Mouse (Mus musculus): ENCODE measurements around the gene Tm9sf4. TPM values are rescaled to one million over a fixed set of nuclear protein-coding genes. Genes with fewer than 3 reads are reported as not detected.

The Tm9sf4 gene
- total RNA-seq, 2 experiments from 2014 or later = 96.8 to 101 TPM

DNA sequence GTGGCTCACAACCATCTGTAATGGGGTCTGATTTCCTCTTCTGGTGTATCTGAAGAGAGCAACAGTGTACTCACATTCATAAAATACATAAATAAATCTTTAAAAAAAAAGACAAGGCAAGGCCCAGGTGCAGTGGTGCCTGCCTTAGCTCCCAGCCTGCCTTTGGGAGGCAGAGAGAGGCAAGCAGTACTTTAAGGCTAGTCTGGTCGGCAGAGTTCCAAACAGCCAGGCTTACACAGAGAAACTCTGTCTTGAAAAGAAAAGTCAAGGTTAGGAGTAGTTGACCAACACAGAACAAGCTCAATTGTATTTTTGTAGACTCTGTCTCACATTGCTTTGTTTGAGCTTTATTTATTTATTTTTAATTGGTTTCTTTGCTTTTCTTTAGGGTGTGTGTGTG is 41.7 kb downstream of the Tm9sf4 start:
- no peak for TF ChIP-seq CTCF (conservative IDR thresholded peaks at IDR 0.05)
- Histone ChIP-seq H3K4me3 (no peak overlapping the region), H3K27ac (no peak overlapping the region)
- DNase-seq (ENCODE audit: low spot score in 2 of 2) = no peak

- H3K27ac ChIP-seq = no peak overlapping the region
- no peak overlapping the region for H3K4me3 ChIP-seq
- TF ChIP-seq CTCF (conservative IDR thresholded peaks at IDR 0.05) = no peak
- no peak for DNase-seq (ENCODE audit: low spot score in 2 of 2)
Measured at GRCm38 (mm10) chr2:153208149-153208548, 47.0 kb downstream of the Tm9sf4 start.

DNA sequence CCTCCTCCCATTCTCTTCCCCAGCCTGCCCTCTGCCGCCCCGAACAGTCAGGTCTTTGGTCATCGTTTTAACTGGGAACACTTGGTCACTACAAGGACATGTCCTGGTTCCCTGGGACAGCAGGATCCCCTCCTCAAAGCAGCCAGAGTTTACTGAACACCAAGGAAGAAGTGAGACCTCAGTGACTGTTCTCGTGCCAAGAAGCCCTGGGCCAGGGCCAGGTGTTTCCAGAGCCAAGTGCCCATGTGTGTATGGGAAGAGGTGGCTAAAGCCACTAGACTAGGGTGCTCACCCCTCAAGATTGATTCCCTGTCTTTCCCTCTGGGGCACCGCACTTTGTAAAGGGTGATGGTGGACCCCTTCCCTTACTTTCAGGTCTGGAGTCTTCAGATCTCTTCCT is 48.2 kb downstream of the Tm9sf4 start:
- Histone ChIP-seq H3K4me3 (no peak overlapping the region), H3K27ac (no peak overlapping the region)
- no peak for TF ChIP-seq CTCF (conservative IDR thresholded peaks at IDR 0.05)
- DNase-seq (ENCODE audit: low spot score in 2 of 2) = no peak

GRCm38 (mm10) chr2:153211451-153211850 is 50.3 kb downstream of the Tm9sf4 start:
- DNase-seq (ENCODE audit: low spot score in 2 of 2) = no peak
- H3K4me3 ChIP-seq = no peak overlapping the region
- no peak overlapping the region for H3K27ac ChIP-seq
- no peak for TF ChIP-seq CTCF (conservative IDR thresholded peaks at IDR 0.05)

DNA sequence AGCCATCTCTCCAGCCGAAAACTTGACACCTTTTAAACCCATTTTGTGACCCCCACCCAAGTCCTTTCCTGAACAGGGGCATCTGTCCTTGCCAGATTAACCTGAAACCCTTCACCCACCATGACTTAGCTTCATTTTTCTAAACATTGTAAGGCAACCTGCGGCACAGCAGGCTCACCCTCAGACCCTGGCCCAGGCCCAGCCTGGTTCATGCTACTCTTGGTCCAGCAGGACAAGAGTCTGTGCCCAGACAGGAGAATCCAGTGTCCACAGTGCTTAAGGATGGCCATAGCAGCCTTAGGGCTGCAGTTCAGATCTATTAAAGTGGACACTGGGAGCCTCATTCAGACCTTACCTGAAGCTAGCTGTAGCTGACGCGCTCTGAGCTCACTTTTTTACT is 52.2 kb downstream of the Tm9sf4 start:
- DNase-seq (ENCODE audit: low spot score in 2 of 2) = no peak
- Histone ChIP-seq H3K27ac (no peak overlapping the region), H3K4me3 (no peak overlapping the region)
- no peak for TF ChIP-seq CTCF (conservative IDR thresholded peaks at IDR 0.05)

DNA sequence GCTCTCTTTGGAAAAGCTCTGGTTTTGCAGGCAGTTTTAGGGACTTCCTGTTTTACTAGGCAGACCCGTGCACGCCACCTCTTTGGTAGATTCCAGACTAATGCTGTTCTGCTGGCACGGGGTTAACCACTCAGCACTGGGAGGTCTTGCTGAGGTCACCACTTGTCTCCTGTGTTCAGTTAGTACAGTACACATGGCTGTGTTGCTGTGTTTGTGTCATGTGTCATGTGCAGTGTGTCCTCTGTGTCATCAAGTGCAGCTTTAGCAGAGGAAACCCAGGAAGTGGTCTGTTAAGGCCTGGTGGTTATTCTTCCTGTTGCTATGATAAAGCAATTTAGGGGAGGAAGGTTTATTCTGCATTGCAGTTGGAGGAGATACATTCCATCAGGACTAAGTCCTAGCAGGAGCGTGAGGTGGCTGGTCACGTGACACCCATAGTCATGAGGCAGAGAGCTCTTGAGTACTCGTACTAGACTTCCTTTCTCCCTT is 53.7 kb downstream of the Tm9sf4 start:
- no peak for TF ChIP-seq CTCF (conservative IDR thresholded peaks at IDR 0.05)
- no peak for DNase-seq (ENCODE audit: low spot score in 2 of 2)
- Histone ChIP-seq H3K4me3 (no peak overlapping the region), H3K27ac (no peak overlapping the region)

- Histone ChIP-seq H3K4me3 (no peak overlapping the region), H3K27ac (no peak overlapping the region)
- no peak for DNase-seq (ENCODE audit: low spot score in 2 of 2)
- no peak for TF ChIP-seq CTCF (conservative IDR thresholded peaks at IDR 0.05)
Measured at GRCm38 (mm10) chr2:153215421-153215820, 54.3 kb downstream of the Tm9sf4 start.

- no peak for TF ChIP-seq CTCF (conservative IDR thresholded peaks at IDR 0.05)
- no peak overlapping the region for H3K27ac ChIP-seq
- H3K4me3 ChIP-seq = no peak overlapping the region
- no peak for DNase-seq (ENCODE audit: low spot score in 2 of 2)
Measured at GRCm38 (mm10) chr2:153217826-153218340, 56.8 kb downstream of the Tm9sf4 start.

GRCm38 (mm10) chr2:153218516-153218915 is 57.4 kb downstream of the Tm9sf4 start:
- DNase-seq (ENCODE audit: low spot score in 2 of 2) = no peak
- Histone ChIP-seq H3K4me3 (no peak overlapping the region), H3K27ac (no peak overlapping the region)
- no peak for TF ChIP-seq CTCF (conservative IDR thresholded peaks at IDR 0.05)

DNA sequence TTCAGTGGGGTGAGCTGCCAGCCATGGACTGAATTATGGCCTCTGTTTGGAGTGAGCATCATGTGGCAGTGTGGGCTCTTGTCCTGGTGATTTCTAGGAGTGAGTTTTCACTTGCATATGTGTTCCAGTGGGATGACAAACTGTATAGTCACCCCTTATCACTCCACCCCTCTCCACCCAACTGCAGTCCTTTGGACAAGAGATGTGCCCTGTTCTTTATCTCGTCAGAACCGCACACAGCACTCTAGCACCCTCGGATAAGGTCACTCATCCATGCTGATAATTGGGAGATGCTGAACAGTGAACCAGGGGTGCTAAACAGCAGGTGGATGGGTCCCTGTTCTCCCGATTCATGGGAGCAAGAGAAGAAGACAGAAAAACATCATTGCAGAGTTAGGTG is 60.5 kb downstream of the Tm9sf4 start:
- no peak for TF ChIP-seq CTCF (conservative IDR thresholded peaks at IDR 0.05)
- DNase-seq (ENCODE audit: low spot score in 2 of 2) = no peak
- Histone ChIP-seq H3K27ac (no peak overlapping the region), H3K4me3 (no peak overlapping the region)

DNA sequence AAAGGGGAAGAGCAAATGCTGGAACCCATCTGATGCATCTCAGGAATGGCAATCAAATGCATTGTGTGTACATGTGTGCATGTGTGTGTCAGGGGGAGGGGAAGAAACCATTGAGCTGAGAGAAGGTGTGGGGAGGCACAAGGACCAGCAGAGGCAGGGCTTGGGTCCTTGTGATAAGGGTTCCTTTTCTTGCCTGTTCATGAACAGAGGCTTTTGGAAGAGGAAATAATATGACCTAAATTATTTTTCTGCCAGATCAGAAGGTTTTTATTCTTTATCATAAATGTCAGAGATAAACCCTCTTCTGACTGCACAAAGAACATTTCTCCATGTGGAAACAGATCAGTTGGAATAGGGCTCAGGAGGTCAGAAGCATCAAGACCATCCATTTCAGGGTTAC is 61.0 kb downstream of the Tm9sf4 start:
- Histone ChIP-seq H3K27ac (no peak overlapping the region), H3K4me3 (no peak overlapping the region)
- TF ChIP-seq CTCF (conservative IDR thresholded peaks at IDR 0.05) = no peak
- DNase-seq (ENCODE audit: low spot score in 2 of 2) = no peak

DNA sequence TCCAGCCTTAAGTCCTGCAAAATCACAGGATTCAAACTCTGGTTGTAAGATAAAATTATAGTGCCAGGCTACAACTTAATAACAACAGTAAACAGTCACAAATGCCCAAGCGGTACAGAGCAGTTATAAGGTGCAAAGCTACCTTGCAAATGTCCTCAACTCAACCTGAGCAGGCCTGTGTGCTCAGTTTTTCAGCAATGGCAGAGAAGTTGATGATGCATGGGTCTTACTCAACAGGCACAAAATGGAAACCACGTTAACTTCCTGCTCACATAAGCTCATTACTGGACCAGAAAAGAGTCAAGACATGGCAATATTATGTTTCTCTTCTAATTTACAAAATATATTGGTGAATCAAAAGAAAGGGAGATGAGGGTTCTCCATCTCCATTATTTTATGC is 61.5 kb downstream of the Tm9sf4 start:
- DNase-seq (ENCODE audit: low spot score in 2 of 2) = no peak
- no peak for TF ChIP-seq CTCF (conservative IDR thresholded peaks at IDR 0.05)
- H3K27ac ChIP-seq = no peak overlapping the region
- H3K4me3 ChIP-seq = no peak overlapping the region

DNA sequence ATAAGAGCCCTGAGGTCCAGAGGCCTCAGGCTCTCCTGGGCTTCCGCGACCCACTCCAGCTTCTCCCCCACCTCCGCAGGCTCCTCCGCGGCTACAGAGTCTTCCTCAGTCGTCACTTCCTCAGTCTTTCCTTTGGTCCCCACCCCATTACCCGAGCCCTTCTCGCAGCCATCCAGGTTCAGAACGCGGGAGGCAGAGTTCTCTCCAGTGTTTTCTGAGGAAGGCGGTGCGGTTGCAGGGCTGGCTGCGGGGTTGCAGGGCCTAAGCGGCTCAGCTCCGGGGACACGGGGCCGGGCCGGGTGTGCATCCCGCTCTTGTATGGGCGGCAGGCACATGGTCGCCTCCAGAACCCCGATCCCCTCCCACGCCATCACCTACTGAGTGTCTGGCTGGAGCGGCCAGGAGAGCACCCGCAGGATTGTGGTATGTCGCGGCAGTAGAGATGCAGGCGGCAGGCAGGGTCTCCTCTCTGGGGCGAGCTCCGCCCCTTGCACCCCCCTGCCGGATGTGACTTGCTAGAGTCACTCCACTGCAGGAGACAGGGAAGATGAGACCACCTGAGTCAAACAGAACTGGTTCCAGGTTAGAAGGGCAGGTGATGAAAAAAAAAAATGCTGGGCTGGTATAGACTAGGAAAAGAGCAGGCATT is 64.0 kb downstream of the Tm9sf4 start, which contains the start of gene Tspyl3:
TSS of gene Tspyl3 (minus strand) at position 496 of the 649 bp plus-strand sequence.
- H3K27ac ChIP-seq = peak within 1 kb of the TSS; percentile 93
- peak within 1 kb of the TSS; percentile 78 for H3K4me3 ChIP-seq
- peak; percentile 35 to 45 for DNase-seq (ENCODE audit: low spot score in 2 of 2)
- TF ChIP-seq CTCF (conservative IDR thresholded peaks at IDR 0.05) = peak; percentile 37

- H3K4me3 ChIP-seq = peak overlapping the region; percentile 78
- H3K27ac ChIP-seq = peak overlapping the region; percentile 93
- TF ChIP-seq CTCF (conservative IDR thresholded peaks at IDR 0.05) = no peak
- DNase-seq (ENCODE audit: low spot score in 2 of 2) = no peak
Measured at GRCm38 (mm10) chr2:153225595-153225953, 64.5 kb downstream of the Tm9sf4 start.

All from layer of hippocampus, adult 2 months (tissue).